Mouse (Mus musculus) stomach, embryonic 15.5 days (tissue): ENCODE measurements around the gene P2ry13. TPM values are rescaled to one million over a fixed set of nuclear protein-coding genes. Genes with fewer than 3 reads are reported as not detected.
A peak's percentile ranks its signal among the peaks of the same experiment; 100 is the strongest.

ENCODE experiments used
- ATAC-seq: fragments of 200-750 bp; cut with Nextera tagmentation; 2 replicates; pipeline ENCODE4 v1.8.0; 2017; ENCODE audit warnings: low read depth, moderate number of reproducible peaks, moderate TSS enrichment; ENCODE audit not compliant: insufficient read depth, low FRiP score
- H3K27ac ChIP-seq: fragments of 300-500 bp; sonication (generic); 2 replicates; pipeline ENCODE4 v1.5.1; 2015; ENCODE audit warnings: mild to moderate bottlenecking, inconsistent platforms
- H3K27me3 ChIP-seq: fragments of 300-500 bp; sonication (generic); replicated peaks from 2 replicates; pipeline ENCODE4 v1.6.1; 2015; ENCODE audit warnings: inconsistent platforms
- H3K36me3 ChIP-seq: fragments of 300-500 bp; sonication (generic); 2 replicates; pipeline ENCODE4 v1.6.1; 2015; ENCODE audit warnings: inconsistent platforms
- H3K4me1 ChIP-seq: fragments of 300-500 bp; sonication (generic); 2 replicates; pipeline ENCODE4 v1.6.1; 2015; ENCODE audit warnings: inconsistent platforms
- H3K4me2 ChIP-seq: fragments of 300-500 bp; sonication (generic); 2 replicates; pipeline ENCODE4 v1.6.1; 2015; ENCODE audit warnings: mild to moderate bottlenecking, inconsistent platforms
- H3K4me3 ChIP-seq: fragments of 300-500 bp; sonication (generic); replicated peaks from 2 replicates; pipeline ENCODE4 v1.5.1; 2015; ENCODE audit warnings: inconsistent platforms
- H3K9ac ChIP-seq: fragments of 300-500 bp; sonication (generic); 2 replicates; pipeline ENCODE4 v1.6.1; 2015; ENCODE audit warnings: inconsistent platforms
- H3K9me3 ChIP-seq: fragments of 300-500 bp; sonication (generic); 2 replicates; pipeline ENCODE4 v1.6.1; 2016; ENCODE audit warnings: inconsistent platforms
- WGBS: fragments of 180-500 bp; shearing (Covaris S2); methylation state at CpG from one replicate; pipeline ENCODE4 v1.1.7; 2015; 5-methylcytosine and 5-hydroxymethylcytosine counted together
- polyA plus RNA-seq: library from polyadenylated mRNA; unstranded; fragments of >200 nt; fragmentation: Nextera tagmentation; extraction: Ambion mirVana; gene quantifications from 2 replicates; pipeline ENCODE4 v1.2.1, GENCODE M21; 2015

Gene P2ry13
- polyA plus RNA-seq: 1.7 TPM in 2 replicates

DNA sequence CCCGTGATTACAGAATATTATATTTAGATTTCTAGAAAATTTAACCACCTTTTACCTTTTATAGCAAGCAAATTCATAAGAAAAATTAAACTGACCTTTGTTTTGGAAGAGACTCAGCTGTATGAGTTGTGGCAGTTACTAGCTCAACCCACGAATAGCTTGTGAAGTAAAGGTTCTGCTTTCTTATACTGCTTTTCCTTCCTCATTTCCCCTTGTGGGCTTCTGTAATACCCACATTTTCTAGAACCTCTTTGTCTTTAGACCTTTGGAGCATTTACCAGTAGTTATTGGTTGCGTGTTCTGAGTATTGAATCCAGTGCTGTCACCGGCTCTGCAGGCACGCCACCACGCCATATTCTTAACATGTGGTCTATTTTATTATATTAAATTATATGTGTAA lies at the start of gene P2ry13:
Gene P2ry13, minus strand, starts transcription at position 156 of the 400 bp plus-strand sequence.
- H3K9me3 ChIP-seq: no peaks in the 10 kb centered on the region
- H3K27me3 ChIP-seq: no peaks in the 10 kb centered on the region
- no peak within 1 kb of the TSS for H3K9ac ChIP-seq
- ATAC-seq: no peak
- H3K4me2 ChIP-seq: no peak within 1 kb of the TSS
- H3K4me1 ChIP-seq: no peaks in the 10 kb centered on the region
- H3K36me3 ChIP-seq: no peaks in the 10 kb centered on the region
- H3K4me3 ChIP-seq: no peak within 1 kb of the TSS
- 87% methylated on average over 6 of the region's 6 CpGs for WGBS
- H3K27ac ChIP-seq: no peak within 1 kb of the TSS

DNA sequence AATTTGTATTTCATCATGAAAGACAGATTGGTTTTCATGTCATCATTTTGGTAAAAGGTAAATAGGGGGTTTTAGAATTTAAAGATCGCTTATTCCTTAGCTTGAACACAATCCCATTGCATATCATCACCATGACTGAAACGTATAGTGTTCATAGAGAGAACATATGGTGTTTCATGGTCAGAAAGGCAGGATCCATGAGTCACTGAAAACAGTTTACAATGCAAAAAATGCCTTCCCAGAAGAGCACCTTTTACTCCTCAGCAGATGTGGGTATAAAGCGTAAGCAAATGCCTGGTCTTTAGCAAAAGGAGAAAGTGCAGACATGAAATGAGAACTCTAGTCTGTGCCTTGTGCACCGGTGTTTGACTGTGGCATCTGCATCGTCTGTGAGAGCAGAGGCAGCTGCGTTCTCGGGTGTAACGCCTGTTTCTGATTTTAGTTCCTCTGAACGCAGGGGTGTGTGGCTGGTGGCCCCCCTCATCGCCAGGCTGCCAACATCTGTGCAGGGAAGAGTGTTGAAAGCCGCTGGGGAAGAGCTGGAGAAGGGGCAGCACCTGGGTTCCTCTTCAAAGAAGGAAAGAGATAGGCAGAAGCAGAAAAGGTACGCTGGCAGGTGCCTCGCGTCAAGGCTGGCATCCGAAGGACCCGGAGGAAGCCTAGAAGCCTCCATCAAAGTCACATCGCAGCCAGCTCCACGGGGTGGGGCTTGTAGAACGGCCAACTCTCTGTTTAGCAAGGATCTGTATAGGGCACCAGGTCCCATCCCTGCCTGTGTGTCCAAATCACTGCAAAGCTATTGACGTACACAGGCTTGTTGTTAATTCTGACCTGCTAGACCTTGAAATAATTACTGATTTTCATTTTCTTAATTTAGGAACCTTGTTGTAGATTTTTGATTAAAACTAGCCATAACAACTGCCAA lies 47.3 kb upstream of the P2ry13 start:
- Histone ChIP-seq H3K27me3 (no peaks in the 10 kb centered on the region), H3K4me2 (no peak overlapping the region), H3K36me3 (no peaks in the 10 kb centered on the region), H3K9ac (no peak overlapping the region), H3K4me1 (no peaks in the 10 kb centered on the region), H3K9me3 (no peaks in the 10 kb centered on the region), H3K27ac (no peak overlapping the region), H3K4me3 (no peak overlapping the region)
- WGBS: 79% methylated on average over 20 of the region's 20 CpGs
- ATAC-seq: no peak

DNA sequence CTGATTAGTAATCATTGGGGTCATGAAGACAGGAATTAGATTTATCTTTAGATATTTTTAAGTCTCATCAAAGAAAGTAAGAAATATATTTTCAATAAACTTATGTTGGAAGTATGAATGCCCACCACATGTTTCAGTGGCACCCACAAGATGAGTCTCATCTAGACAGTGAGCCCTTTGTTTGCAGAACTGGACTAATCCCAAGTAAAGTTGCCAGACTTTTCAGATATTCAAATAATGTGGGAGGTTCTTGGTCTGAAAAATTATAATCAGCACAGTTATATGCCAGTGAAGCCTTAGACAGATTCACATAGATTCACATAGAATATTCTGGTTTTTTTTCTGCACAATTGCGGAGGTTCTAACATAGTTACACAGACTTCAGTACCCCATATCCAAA lies 39.8 kb upstream of the P2ry13 start:
- H3K9ac ChIP-seq: no peak overlapping the region
- H3K4me2 ChIP-seq: no peak overlapping the region
- no peaks in the 10 kb centered on the region for H3K27me3 ChIP-seq
- 93% methylated on average over 1 of the region's 1 CpGs for WGBS
- H3K36me3 ChIP-seq: no peaks in the 10 kb centered on the region
- no peaks in the 10 kb centered on the region for H3K4me1 ChIP-seq
- no peak overlapping the region for H3K4me3 ChIP-seq
- H3K27ac ChIP-seq: no peak overlapping the region
- no peak for ATAC-seq
- no peaks in the 10 kb centered on the region for H3K9me3 ChIP-seq

GRCm38 (mm10) chr3:59248031-59248430 lies 37.3 kb upstream of the P2ry13 start:
- no peak for ATAC-seq
- H3K4me2 ChIP-seq: no peak overlapping the region
- H3K9ac ChIP-seq: no peak overlapping the region
- H3K27ac ChIP-seq: no peak overlapping the region
- no peak overlapping the region for H3K4me3 ChIP-seq
- WGBS: 84% methylated on average over 6 of the region's 6 CpGs
- H3K9me3 ChIP-seq: no peaks in the 10 kb centered on the region
- H3K4me1 ChIP-seq: no peaks in the 10 kb centered on the region
- H3K36me3 ChIP-seq: no peaks in the 10 kb centered on the region
- H3K27me3 ChIP-seq: no peaks in the 10 kb centered on the region

- Histone ChIP-seq H3K36me3 (no peaks in the 10 kb centered on the region), H3K4me3 (no peak overlapping the region), H3K9me3 (no peaks in the 10 kb centered on the region), H3K4me2 (no peak overlapping the region), H3K27ac (no peak overlapping the region), H3K4me1 (no peaks in the 10 kb centered on the region), H3K27me3 (no peaks in the 10 kb centered on the region), H3K9ac (no peak overlapping the region)
- WGBS: 72% methylated on average over 6 of the region's 6 CpGs
- no peak for ATAC-seq
Measured at GRCm38 (mm10) chr3:59243384-59243783, 32.7 kb upstream of the P2ry13 start.

DNA sequence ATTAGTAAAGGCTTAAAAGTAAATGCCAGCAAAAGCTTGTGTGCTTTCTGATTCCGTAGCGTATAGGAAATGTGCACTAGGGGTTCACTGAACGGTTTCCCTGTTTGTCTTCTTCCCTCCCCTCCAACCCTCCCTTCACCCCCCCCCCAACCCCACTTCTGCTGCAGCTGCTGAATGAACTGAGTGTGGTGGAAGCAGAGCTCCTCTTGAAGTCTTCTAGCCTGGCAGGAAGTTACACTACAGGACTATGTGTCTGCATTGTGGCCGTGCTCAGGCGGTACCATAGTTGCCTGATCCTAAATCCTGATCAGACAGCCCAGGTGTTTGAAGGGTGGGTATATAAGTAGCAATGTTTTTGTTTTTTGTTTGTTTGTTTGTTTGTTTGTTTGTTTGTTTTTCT lies 24.2 kb upstream of the P2ry13 start:
- no peak overlapping the region for H3K4me3 ChIP-seq
- H3K4me1 ChIP-seq: no peaks in the 10 kb centered on the region
- ATAC-seq: no peak
- no peak overlapping the region for H3K4me2 ChIP-seq
- H3K9ac ChIP-seq: no peak overlapping the region
- no peak overlapping the region for H3K27ac ChIP-seq
- 63% methylated on average over 5 of the region's 5 CpGs for WGBS
- no peaks in the 10 kb centered on the region for H3K9me3 ChIP-seq
- no peaks in the 10 kb centered on the region for H3K27me3 ChIP-seq
- H3K36me3 ChIP-seq: no peaks in the 10 kb centered on the region

GRCm38 (mm10) chr3:59230912-59231311 lies 20.2 kb upstream of the P2ry13 start:
- Histone ChIP-seq H3K9me3 (no peaks in the 10 kb centered on the region), H3K4me1 (0 out of 2 replicates have a peak, but pooled peaks cover 3% of the 10 kb centered on the region), H3K27ac (no peak overlapping the region), H3K4me2 (no peak overlapping the region), H3K36me3 (no peaks in the 10 kb centered on the region), H3K4me3 (no peak overlapping the region), H3K27me3 (no peaks in the 10 kb centered on the region), H3K9ac (no peak overlapping the region)
- no peak for ATAC-seq
- WGBS: 77% methylated on average over 3 of the region's 3 CpGs

DNA sequence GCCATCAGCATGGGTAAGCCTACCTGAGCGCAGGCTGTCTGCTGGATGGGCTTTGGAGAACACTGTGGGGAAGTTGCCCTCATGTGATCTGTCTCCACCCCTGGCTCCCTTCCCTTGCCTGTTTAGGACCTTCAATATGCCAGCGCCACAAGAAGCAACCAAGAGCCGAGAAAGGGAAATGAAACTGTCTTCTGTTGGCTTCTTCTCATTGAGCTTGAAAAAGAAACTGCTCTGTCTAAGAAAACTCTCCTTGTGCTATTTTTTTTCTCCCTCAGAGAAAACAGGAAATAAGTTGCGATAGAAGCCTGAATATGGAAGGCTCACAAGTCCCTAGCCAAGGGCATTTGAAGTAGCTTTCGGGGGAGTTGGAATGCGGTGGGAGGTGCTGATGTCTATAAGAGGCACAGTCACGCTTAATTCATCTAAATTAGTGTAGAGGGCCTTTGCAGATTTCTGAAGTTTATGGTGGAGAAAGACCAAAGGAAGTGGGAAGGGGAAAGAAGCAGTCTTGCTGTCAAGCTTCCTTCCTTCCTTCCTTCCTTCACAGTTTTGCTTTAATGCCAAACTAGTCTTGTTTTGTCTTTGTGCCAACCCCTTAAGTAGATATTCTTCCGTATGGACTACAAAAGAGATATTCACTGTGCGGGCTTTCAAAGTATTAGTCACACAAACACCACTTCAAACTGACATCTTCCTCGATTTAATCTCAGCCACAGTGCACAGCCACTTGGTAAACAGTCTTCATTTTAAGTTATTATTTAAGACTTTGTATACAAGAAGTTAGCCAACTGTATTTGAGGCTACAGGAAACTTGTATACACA lies 18.3 kb upstream of the P2ry13 start:
- Histone ChIP-seq H3K36me3 (no peaks in the 10 kb centered on the region), H3K27ac (peak overlapping the region; percentile 63), H3K4me3 (no peak overlapping the region), H3K9ac (no peak overlapping the region), H3K4me1 (0 out of 2 replicates have a peak, but pooled peaks cover 3% of the 10 kb centered on the region), H3K9me3 (no peaks in the 10 kb centered on the region), H3K4me2 (no peak overlapping the region), H3K27me3 (no peaks in the 10 kb centered on the region)
- 55% methylated on average over 10 of the region's 10 CpGs for WGBS
- ATAC-seq: no peak

DNA sequence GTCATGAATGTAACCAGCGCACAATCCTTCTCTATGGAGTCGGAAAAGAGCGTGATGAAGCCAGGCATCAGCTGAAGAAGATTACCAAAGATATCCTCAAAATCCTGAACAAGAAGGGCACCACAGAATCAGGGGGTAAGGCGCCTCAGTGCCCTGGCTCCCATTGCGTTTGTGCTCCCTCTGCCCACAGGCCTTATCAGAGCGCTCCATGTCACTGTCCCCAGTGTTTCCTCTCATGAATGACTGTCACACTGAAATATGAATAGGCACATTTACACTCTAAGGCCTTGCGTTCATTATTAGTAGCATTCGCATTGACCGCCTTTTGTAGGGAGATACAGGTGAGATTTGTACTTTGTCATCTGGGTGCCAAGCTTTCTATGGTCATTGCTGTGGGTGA lies 17.0 kb upstream of the P2ry13 start:
- WGBS: 89% methylated on average over 9 of the region's 9 CpGs

GRCm38 (mm10) chr3:59225411-59225810 lies 14.7 kb upstream of the P2ry13 start:
- ATAC-seq: no peak
- Histone ChIP-seq H3K27me3 (no peaks in the 10 kb centered on the region), H3K4me3 (no peak overlapping the region), H3K9ac (no peak overlapping the region), H3K36me3 (no peaks in the 10 kb centered on the region), H3K27ac (no peak overlapping the region), H3K4me1 (0 out of 2 replicates have a peak, but pooled peaks cover 3% of the 10 kb centered on the region), H3K4me2 (no peak overlapping the region), H3K9me3 (no peaks in the 10 kb centered on the region)

More for the DNA sequence above, 17.0 kb upstream of the P2ry13 start:
- ATAC-seq: no peak
- Histone ChIP-seq H3K27ac (no peak overlapping the region), H3K9ac (no peak overlapping the region), H3K4me2 (no peak overlapping the region), H3K4me1 (0 out of 2 replicates have a peak, but pooled peaks cover 3% of the 10 kb centered on the region), H3K27me3 (no peaks in the 10 kb centered on the region), H3K36me3 (no peaks in the 10 kb centered on the region), H3K4me3 (no peak overlapping the region), H3K9me3 (no peaks in the 10 kb centered on the region)

- Histone ChIP-seq H3K9me3 (no peaks in the 10 kb centered on the region), H3K27me3 (no peaks in the 10 kb centered on the region), H3K27ac (no peak overlapping the region), H3K9ac (no peak overlapping the region), H3K4me1 (no peaks in the 10 kb centered on the region), H3K4me3 (no peak overlapping the region), H3K4me2 (no peak overlapping the region), H3K36me3 (no peaks in the 10 kb centered on the region)
- 80% methylated on average over 2 of the region's 2 CpGs for WGBS
- ATAC-seq: no peak
Measured at GRCm38 (mm10) chr3:59222303-59222702, 11.6 kb upstream of the P2ry13 start.

DNA sequence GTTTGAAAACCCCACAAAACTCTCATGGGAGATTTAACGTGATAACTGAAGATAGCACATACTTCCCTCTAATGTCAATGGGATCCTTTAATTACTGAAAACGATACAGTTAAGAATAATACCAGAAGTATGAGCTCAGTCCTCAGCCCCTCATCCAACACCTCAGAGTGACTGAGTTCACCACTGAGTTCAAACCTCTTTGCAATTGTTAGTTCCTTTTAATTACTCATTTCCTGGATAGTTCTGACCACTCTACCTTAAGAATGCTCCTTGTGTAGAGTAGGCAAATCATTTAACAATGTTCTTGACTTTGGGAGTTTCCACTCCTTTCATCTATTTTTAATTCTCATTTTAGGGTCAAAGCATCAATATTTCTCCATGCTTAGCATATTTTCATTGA lies 8.6 kb upstream of the P2ry13 start:
- no peak overlapping the region for H3K4me2 ChIP-seq
- no peaks in the 10 kb centered on the region for H3K27me3 ChIP-seq
- no peak overlapping the region for H3K9ac ChIP-seq
- 83% methylated on average over 2 of the region's 2 CpGs for WGBS
- no peak for ATAC-seq
- H3K4me3 ChIP-seq: no peak overlapping the region
- H3K36me3 ChIP-seq: no peaks in the 10 kb centered on the region
- H3K27ac ChIP-seq: no peak overlapping the region
- H3K9me3 ChIP-seq: no peaks in the 10 kb centered on the region
- H3K4me1 ChIP-seq: no peaks in the 10 kb centered on the region
